Mouse (Mus musculus): ENCODE results near the gene Kif26b. TPM values are rescaled to one million over a fixed set of nuclear protein-coding genes. Genes with fewer than 3 reads are reported as not detected.

Gene Kif26b
- total RNA-seq, 2 experiments from 2014 or later, result 28.6 to 29.9 TPM

- DNase-seq (ENCODE audit: low spot score in 2 of 2), result no peak
These were observed 56.6 kb downstream of the Kif26b start for GRCm38 (mm10) chr1:178585366-178586020.

GRCm38 (mm10) chr1:178590229-178591171 lies 61.6 kb downstream of the Kif26b start:
- DNase-seq (ENCODE audit: low spot score in 2 of 2), result no peak

DNA sequence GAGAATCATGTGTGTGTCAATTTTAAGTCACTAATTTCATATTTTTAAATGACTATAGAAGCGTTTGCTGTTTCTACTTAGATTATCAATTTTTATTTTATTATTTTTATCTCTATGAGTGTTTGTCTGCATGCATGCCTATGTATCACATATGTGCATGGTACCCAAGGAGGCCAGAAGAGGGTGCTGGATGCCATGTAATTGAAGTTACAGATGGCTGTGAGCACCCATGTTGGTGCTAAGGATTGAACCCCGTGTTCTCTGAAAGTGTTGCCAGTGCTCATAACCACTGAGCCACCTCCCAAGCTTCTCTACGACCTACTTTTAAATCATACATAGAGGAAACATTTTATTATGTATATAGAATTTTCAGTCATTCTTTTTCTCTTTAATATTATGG lies 68.2 kb downstream of the Kif26b start:
- no peak for DNase-seq (ENCODE audit: low spot score in 2 of 2)

DNA sequence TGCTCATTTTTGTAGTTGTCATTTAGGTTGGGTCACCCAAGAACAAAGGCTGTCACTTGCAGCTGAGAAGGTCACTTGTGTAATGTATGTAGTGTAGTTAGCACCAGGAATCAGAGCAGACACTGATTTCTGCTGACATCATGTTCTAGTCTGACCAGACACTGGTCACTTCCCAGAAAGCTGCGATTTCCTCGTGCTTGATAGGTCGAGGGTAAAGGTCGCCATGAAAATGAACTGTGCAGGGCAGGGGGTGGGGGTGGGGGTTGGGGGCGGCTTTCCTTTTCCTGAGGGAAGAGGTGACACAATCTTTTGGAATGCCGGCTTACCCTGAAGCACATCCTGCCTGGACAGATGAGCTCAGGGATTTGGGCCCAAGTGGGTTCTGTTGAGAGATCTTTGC lies 68.8 kb downstream of the Kif26b start:
- DNase-seq (ENCODE audit: low spot score in 2 of 2), result no peak

GRCm38 (mm10) chr1:178600851-178601569 lies 72.1 kb downstream of the Kif26b start:
- DNase-seq (ENCODE audit: low spot score in 2 of 2), result no peak

GRCm38 (mm10) chr1:178609151-178609775 lies 80.3 kb downstream of the Kif26b start:
- no peak for DNase-seq (ENCODE audit: low spot score in 2 of 2)

DNA sequence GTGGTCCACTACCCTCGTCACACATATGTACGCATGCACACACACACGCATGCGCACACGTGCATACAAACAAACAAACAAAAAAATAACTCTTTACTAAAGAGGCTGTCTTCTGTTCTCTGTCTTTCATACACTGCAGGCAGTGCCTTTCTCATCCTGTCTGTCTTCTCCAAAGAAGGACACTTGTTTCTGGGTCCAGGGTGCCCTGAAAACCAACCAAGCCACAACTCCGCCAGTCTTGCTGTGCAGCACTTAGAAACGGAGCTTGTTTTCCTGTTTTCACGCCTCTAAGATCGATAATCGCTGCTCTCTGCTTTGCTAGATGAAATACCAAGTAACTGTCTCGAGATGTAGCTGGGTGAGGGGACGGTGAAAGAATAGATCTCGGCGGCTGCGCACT lies 82.6 kb downstream of the Kif26b start:
- no peak for DNase-seq (ENCODE audit: low spot score in 2 of 2)

DNA sequence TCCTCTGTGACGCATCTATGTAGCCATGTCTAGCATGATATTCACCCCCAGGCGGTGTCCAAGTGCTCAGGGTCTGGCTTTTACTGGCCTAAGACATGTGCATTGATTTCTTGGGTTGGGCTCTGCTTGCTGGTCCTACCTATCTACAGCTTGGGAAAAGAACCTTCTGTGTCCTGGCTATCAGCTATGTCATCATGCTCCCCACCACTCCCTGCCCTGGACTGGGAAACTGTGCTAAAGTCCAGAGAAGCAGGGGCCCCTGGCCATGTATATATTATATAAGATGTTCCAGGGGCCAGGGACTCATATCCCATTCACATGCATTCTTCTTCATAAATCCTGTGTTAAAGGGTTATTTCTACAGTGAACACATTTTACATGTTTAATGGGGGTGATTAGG lies 92.4 kb downstream of the Kif26b start:
- DNase-seq (ENCODE audit: low spot score in 2 of 2), result no peak

- no peak for DNase-seq (ENCODE audit: low spot score in 2 of 2)
These were observed 95.0 kb downstream of the Kif26b start for GRCm38 (mm10) chr1:178623889-178624288.

DNA sequence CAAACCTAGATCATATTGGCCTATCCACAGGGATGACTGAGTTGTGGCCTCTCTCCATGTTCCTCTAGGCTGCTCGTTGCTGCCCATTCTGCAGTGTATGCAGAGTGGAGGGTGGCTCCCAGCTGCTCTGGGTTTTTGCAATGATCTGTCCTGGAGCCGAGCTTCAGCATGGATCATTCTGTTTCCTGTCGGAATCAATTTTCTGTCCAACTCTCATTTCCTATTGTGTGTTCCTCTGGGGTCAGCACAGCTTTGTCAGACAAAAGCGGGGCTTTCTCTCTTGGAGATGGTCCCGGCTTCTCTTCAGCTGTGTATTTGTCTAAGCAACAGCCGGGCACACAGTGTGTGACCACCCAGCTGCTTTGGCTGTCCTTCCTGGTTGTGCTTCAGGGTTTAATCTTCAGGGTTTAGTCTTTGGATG lies 98.0 kb downstream of the Kif26b start:
- peak; percentile 32 to 51 for DNase-seq (ENCODE audit: low spot score in 2 of 2)

DNA sequence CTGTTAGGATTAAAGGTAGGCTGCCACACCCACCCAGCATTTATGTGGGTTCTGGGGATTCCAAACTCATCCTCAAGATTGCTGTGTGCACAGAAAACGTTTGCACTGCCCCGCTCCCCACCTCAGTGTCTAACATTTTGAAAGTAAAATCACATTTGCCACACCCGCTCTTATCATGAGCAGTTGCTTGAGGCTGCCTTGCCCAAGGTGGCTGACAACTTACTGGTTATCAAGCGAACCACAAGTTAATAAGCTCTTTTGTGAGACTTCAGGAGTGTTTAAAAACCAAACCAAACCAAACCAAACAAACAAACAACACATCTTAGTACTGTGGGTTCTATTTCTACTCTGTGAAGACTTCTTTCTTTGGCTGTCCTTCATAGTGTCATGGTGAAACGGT lies 101.1 kb downstream of the Kif26b start:
- DNase-seq (ENCODE audit: low spot score in 2 of 2), result no peak

DNA sequence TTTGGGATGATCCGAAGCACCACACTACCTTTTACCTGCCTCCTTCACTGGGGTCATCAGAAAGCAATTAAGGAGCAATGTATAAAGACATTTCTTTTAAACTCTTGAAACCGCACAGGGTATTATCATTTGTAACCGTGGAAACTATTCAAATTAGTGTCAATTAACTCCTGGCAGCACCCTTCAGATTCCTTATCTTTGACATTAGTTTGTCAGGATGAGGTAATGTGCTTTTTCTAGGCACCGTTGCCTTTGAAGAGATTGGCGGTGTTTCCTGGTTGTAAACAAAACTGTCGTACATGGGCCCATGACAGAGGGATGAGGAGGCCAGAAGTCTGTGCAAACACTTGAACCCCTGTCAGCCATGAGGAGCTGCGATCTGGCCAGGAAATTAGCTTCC lies 102.9 kb downstream of the Kif26b start:
- no peak for DNase-seq (ENCODE audit: low spot score in 2 of 2)

DNA sequence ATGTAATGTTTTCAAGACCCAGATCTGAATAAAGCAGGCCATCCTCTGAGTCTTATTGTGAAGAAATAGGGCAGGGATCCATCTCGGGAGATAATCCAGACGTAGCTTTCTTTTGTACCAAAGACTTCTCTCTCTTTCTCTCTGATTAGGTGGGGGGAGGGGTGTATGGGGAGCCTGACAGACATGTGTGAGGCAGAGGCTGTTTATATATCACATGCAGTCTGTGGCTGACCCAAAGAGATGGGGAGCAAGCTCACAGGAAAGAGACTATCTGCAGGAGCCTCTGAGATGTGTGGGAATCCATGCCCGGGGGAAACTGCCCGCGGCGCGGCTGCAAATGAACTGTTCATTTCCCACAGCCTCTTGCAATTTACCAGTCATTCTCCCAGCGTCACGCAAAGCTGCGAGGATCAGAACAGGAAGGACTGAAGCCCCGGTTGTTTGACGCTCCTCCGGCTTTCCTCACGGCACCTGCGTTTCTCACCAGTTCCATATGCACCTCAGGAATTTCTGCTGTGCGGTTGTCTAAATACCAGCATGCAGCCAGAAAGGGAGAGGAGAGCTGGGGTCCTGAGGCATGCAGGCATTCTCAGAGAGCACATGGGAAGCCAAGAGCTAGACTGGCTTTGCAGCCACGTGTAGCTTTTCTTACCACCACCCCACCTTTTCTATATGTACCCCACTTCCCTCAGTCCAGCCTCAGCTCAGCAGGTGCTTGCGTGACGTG lies 105.6 kb downstream of the Kif26b start:
- DNase-seq (ENCODE audit: low spot score in 2 of 2), result no peak

DNA sequence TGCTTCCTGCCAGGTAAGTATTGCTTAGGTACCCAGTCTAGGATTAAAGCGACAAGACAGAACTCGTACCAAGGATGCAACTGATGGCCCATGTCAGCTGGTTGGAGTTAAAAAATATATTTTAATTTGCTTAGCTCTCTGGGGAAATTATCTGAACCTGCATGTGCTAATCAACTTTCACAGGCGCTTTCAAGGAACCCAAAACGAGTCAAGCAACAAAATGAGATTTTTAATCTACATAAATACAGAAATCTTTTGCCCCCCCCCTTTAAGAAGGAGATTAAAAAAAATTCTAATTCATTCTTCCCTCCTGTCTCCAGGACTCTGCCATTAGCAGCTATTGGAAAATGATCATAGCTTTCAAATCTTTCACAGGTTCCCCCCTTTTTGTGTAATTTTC lies 106.5 kb downstream of the Kif26b start:
- no peak for DNase-seq (ENCODE audit: low spot score in 2 of 2)

DNA sequence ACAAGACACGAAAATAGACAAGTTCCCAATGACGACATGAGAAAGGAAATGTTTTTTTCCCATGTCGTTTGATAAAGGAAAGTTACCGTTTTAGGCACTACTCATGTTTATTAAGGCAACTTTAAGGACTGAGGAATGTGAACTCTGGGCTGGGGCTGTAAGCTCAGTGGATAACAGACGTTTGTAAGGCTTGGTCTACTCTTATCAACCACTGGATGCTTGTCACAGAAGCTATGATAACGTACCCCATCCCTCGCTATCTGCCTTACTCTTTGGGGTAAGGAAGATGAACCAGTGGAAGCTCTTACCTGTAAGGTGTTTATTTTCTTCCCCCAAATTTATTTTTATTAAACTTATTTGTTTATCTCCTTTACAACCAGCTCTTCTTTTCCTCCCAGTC lies 108.4 kb downstream of the Kif26b start:
- DNase-seq (ENCODE audit: low spot score in 2 of 2), result no peak

DNA sequence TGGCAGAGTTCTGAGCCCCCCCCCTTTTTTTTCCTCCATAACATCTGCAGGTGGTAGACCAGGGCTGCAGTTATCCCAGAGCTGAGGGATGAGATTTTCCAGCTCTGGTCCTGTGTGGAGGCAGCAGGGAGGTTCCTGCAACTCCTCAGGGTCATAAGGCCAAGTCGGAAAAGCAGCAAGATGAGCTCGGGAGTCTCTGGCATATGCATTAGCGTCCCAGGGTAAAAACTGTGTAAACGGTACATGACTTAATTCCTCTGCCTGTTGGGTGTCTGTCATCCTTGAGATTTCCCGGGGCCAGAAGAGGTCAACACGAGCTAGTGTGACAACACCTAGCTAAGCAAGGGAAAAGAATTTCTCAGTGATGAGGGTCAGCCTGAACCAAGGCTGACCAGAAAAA lies 111.0 kb downstream of the Kif26b start:
- no peak for DNase-seq (ENCODE audit: low spot score in 2 of 2)

DNA sequence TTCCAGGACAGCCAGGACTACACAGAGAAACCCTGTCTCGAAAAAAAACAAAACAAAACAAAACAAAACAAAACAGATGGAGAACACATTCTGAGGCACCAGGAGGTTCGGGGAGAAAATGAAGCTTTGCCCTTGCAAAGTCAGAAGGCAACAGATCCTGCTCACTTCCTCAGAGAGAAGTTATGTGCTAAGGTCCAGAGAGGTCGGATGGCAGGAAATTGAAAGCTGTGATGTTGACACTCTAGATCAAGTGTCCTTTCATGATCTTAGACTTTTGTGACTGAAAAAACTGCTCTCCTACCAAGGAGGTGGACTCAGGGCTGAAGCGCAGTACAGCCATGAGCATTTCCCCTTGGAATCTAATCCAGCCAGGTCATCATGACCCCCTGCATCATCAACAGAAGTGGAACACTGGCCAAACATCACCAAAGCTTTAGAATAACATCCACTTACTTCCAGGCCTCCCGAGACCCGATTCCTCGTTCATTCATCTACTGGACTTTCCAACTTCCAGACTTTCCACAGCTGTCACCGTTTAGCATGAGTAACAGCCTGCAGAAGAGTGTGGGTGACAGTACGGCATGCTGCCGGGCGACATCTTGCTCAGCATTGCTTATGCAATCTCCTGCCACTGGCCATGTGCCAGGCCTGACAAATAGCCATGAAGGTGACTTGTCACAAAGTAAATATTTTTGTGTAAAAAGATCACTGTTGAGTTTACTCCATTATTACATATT lies 112.0 kb downstream of the Kif26b start:
- peak; percentile 22 to 23 for DNase-seq (ENCODE audit: low spot score in 2 of 2)

- DNase-seq (ENCODE audit: low spot score in 2 of 2), result no peak
These were observed 112.9 kb downstream of the Kif26b start for GRCm38 (mm10) chr1:178641788-178642187.

GRCm38 (mm10) chr1:178644954-178645353 lies 116.0 kb downstream of the Kif26b start:
- DNase-seq (ENCODE audit: low spot score in 2 of 2), result no peak

- DNase-seq (ENCODE audit: low spot score in 2 of 2), result no peak
These were observed 117.7 kb downstream of the Kif26b start for GRCm38 (mm10) chr1:178646589-178646988.
